Mouse (Mus musculus): Measurements from ENCODE around the gene Hist2h3b. TPM values are rescaled to one million over a fixed set of nuclear protein-coding genes. Genes with fewer than 3 reads are reported as not detected.
"Not testable (repeated sequence)": the region's sequence is repeated elsewhere in the genome, so short reads cannot be mapped to it uniquely, and the experiment has no call there.

Hist2h3b gene
- polyA plus RNA-seq, 1 experiment from 2014 or later: 5.3 TPM

GRCm38 (mm10) chr3:96246018-96246417 lies 22.4 kb upstream of the Hist2h3b start:
- under 1% methylated on average over 10 of the region's 21 CpGs for WGBS
- peak overlapping the region; percentile 29; the same call in 1 of the 2 replicates for H3K4me2 ChIP-seq (ENCODE audit: low read depth, low read length)
- not testable (repeated sequence) for H3K9me3 ChIP-seq (ENCODE audit: control insufficient read depth, low read length); H3K4me1 ChIP-seq (ENCODE audit: control insufficient read depth, insufficient read depth, low read length); H3K27ac ChIP-seq (ENCODE audit: low read depth, low read length); H3K36me3 ChIP-seq (ENCODE audit: control insufficient read depth, insufficient read depth, low read length); H3K9ac ChIP-seq (replicated peaks; ENCODE audit: low read depth, low read length); ATAC-seq (ENCODE audit: low read depth); H3K27me3 ChIP-seq (ENCODE audit: control insufficient read depth, insufficient read depth, low read length)
- H3K4me3 ChIP-seq (ENCODE audit: low read depth, low read length): peak overlapping the region; percentile 24

- no CpG with 5 or more reads among the region's 47 CpGs for WGBS
Observed at GRCm38 (mm10) chr3:96246427-96246856, 22.0 kb upstream of the Hist2h3b start, which contains the start of gene Hist2h3c1. Gene Hist2h3c1 (plus strand): TSS chr3:96246685.

GRCm38 (mm10) chr3:96247356-96248140 lies 20.9 kb upstream of the Hist2h3b start:
- no peaks in the 10 kb centered on the region for H3K27me3 ChIP-seq (ENCODE audit: control insufficient read depth, insufficient read depth, low read length)

More at GRCm38 (mm10) chr3:96246427-96246856, 22.0 kb upstream of the Hist2h3b start, which contains the start of gene Hist2h3c1:
- H3K27me3 ChIP-seq (ENCODE audit: control insufficient read depth, insufficient read depth, low read length); H3K9ac ChIP-seq (replicated peaks; ENCODE audit: low read depth, low read length); H3K9me3 ChIP-seq (ENCODE audit: control insufficient read depth, low read length); H3K36me3 ChIP-seq (ENCODE audit: control insufficient read depth, insufficient read depth, low read length); H3K27ac ChIP-seq (ENCODE audit: low read depth, low read length); H3K4me1 ChIP-seq (ENCODE audit: control insufficient read depth, insufficient read depth, low read length): not testable (repeated sequence)
- ATAC-seq (ENCODE audit: low read depth): peak; percentile 86
- H3K4me3 ChIP-seq (ENCODE audit: low read depth, low read length): peak within 1 kb of the TSS; percentile 24
- peak within 1 kb of the TSS; percentile 32; the same call in 1 of the 2 replicates for H3K4me2 ChIP-seq (ENCODE audit: low read depth, low read length)

GRCm38 (mm10) chr3:96248141-96249033 lies 20.1 kb upstream of the Hist2h3b start:
- Histone ChIP-seq H3K4me1 (ENCODE audit: control insufficient read depth, insufficient read depth, low read length) (peaks cover 10% of the 10 kb centered on the region), H3K36me3 (ENCODE audit: control insufficient read depth, insufficient read depth, low read length) (no peaks in the 10 kb centered on the region), H3K9ac (replicated peaks; ENCODE audit: low read depth, low read length) (no peak overlapping the region), H3K4me3 (ENCODE audit: low read depth, low read length) (no peak overlapping the region), H3K9me3 (ENCODE audit: control insufficient read depth, low read length) (no peaks in the 10 kb centered on the region), H3K27me3 (ENCODE audit: control insufficient read depth, insufficient read depth, low read length) (no peaks in the 10 kb centered on the region), H3K4me2 (ENCODE audit: low read depth, low read length) (no peak overlapping the region; the same call in 1 of the 2 replicates), H3K27ac (ENCODE audit: low read depth, low read length) (no peak overlapping the region)
- no peak for ATAC-seq (ENCODE audit: low read depth)
- 50% methylated on average over 6 of the region's 6 CpGs for WGBS

More at GRCm38 (mm10) chr3:96247356-96248140, 20.9 kb upstream of the Hist2h3b start:
- H3K4me2 ChIP-seq (ENCODE audit: low read depth, low read length): peak overlapping the region; percentile 32; the same call in 1 of the 2 replicates
- no peak overlapping the region for H3K9ac ChIP-seq (replicated peaks; ENCODE audit: low read depth, low read length)
- WGBS: 3% methylated on average over 11 of the region's 11 CpGs
- H3K36me3 ChIP-seq (ENCODE audit: control insufficient read depth, insufficient read depth, low read length): no peaks in the 10 kb centered on the region
- H3K9me3 ChIP-seq (ENCODE audit: control insufficient read depth, low read length): no peaks in the 10 kb centered on the region
- no peak overlapping the region for H3K27ac ChIP-seq (ENCODE audit: low read depth, low read length)
- no peak for ATAC-seq (ENCODE audit: low read depth)
- peaks cover 10% of the 10 kb centered on the region for H3K4me1 ChIP-seq (ENCODE audit: control insufficient read depth, insufficient read depth, low read length)
- peak overlapping the region; percentile 17; the same call in 1 of the 2 replicates for H3K4me3 ChIP-seq (ENCODE audit: low read depth, low read length)

GRCm38 (mm10) chr3:96249034-96249345 lies 19.5 kb upstream of the Hist2h3b start:
- ATAC-seq (ENCODE audit: low read depth): no peak
- no peak overlapping the region for H3K4me2 ChIP-seq (ENCODE audit: low read depth, low read length)

GRCm38 (mm10) chr3:96250890-96251289 lies 17.6 kb upstream of the Hist2h3b start:
- Histone ChIP-seq H3K4me2 (ENCODE audit: low read depth, low read length) (no peak overlapping the region), H3K9me3 (ENCODE audit: control insufficient read depth, low read length) (no peaks in the 10 kb centered on the region), H3K9ac (replicated peaks; ENCODE audit: low read depth, low read length) (no peak overlapping the region), H3K36me3 (ENCODE audit: control insufficient read depth, insufficient read depth, low read length) (no peaks in the 10 kb centered on the region), H3K4me1 (ENCODE audit: control insufficient read depth, insufficient read depth, low read length) (0 out of 2 replicates have a peak, but pooled peaks cover 4% of the 10 kb centered on the region), H3K4me3 (ENCODE audit: low read depth, low read length) (no peak overlapping the region), H3K27ac (ENCODE audit: low read depth, low read length) (no peak overlapping the region), H3K27me3 (ENCODE audit: control insufficient read depth, insufficient read depth, low read length) (no peaks in the 10 kb centered on the region)
- ATAC-seq (ENCODE audit: low read depth): no peak
- 64% methylated on average over 3 of the region's 3 CpGs for WGBS

More at GRCm38 (mm10) chr3:96249034-96249345, 19.5 kb upstream of the Hist2h3b start:
- Histone ChIP-seq H3K9me3 (ENCODE audit: control insufficient read depth, low read length) (no peaks in the 10 kb centered on the region), H3K4me1 (ENCODE audit: control insufficient read depth, insufficient read depth, low read length) (peaks cover 10% of the 10 kb centered on the region), H3K4me3 (ENCODE audit: low read depth, low read length) (no peak overlapping the region), H3K36me3 (ENCODE audit: control insufficient read depth, insufficient read depth, low read length) (no peaks in the 10 kb centered on the region), H3K27me3 (ENCODE audit: control insufficient read depth, insufficient read depth, low read length) (no peaks in the 10 kb centered on the region), H3K9ac (replicated peaks; ENCODE audit: low read depth, low read length) (no peak overlapping the region), H3K27ac (ENCODE audit: low read depth, low read length) (no peak overlapping the region)
- WGBS: 54% methylated on average over 4 of the region's 4 CpGs

GRCm38 (mm10) chr3:96251787-96252186 lies 16.7 kb upstream of the Hist2h3b start:
- Histone ChIP-seq H3K4me3 (ENCODE audit: low read depth, low read length) (no peak overlapping the region), H3K9ac (replicated peaks; ENCODE audit: low read depth, low read length) (no peak overlapping the region), H3K27me3 (ENCODE audit: control insufficient read depth, insufficient read depth, low read length) (no peaks in the 10 kb centered on the region), H3K27ac (ENCODE audit: low read depth, low read length) (no peak overlapping the region), H3K4me2 (ENCODE audit: low read depth, low read length) (no peak overlapping the region), H3K36me3 (ENCODE audit: control insufficient read depth, insufficient read depth, low read length) (no peaks in the 10 kb centered on the region), H3K4me1 (ENCODE audit: control insufficient read depth, insufficient read depth, low read length) (0 out of 2 replicates have a peak, but pooled peaks cover 4% of the 10 kb centered on the region), H3K9me3 (ENCODE audit: control insufficient read depth, low read length) (no peaks in the 10 kb centered on the region)
- no peak for ATAC-seq (ENCODE audit: low read depth)
- WGBS: 94% methylated on average over 3 of the region's 3 CpGs

GRCm38 (mm10) chr3:96254683-96255355 lies 13.6 kb upstream of the Hist2h3b start:
- no peak overlapping the region for H3K9ac ChIP-seq (replicated peaks; ENCODE audit: low read depth, low read length)
- H3K4me2 ChIP-seq (ENCODE audit: low read depth, low read length): no peak overlapping the region
- H3K27me3 ChIP-seq (ENCODE audit: control insufficient read depth, insufficient read depth, low read length): no peaks in the 10 kb centered on the region
- no peaks in the 10 kb centered on the region for H3K36me3 ChIP-seq (ENCODE audit: control insufficient read depth, insufficient read depth, low read length)
- no peak overlapping the region for H3K27ac ChIP-seq (ENCODE audit: low read depth, low read length)
- ATAC-seq (ENCODE audit: low read depth): no peak
- H3K4me3 ChIP-seq (ENCODE audit: low read depth, low read length): no peak overlapping the region
- WGBS: 54% methylated on average over 10 of the region's 10 CpGs
- H3K4me1 ChIP-seq (ENCODE audit: control insufficient read depth, insufficient read depth, low read length): no peaks in the 10 kb centered on the region
- no peaks in the 10 kb centered on the region for H3K9me3 ChIP-seq (ENCODE audit: control insufficient read depth, low read length)
